Mouse (Mus musculus): ENCODE measurements around the gene Klhl24. TPM values are rescaled to one million over a fixed set of nuclear protein-coding genes. Genes with fewer than 3 reads are reported as not detected.
"Not testable (repeated sequence)": the region's sequence is repeated elsewhere in the genome, so short reads cannot be mapped to it uniquely, and the experiment has no call there.

Gene Klhl24
- polyA plus RNA-seq, 1 experiment: 25.1 TPM

GRCm38 (mm10) chr16:20098375-20098727, 1.0 kb downstream of the Klhl24 start:
- Histone ChIP-seq H3K36me3 (ENCODE audit: control insufficient read depth, insufficient read depth, low read length) (peaks cover 3% of the 10 kb centered on the region), H3K4me1 (replicated peaks; ENCODE audit: control insufficient read depth, insufficient read depth, low read length) (no peaks in the 10 kb centered on the region), H3K27me3 (ENCODE audit: control insufficient read depth, insufficient read depth, low read length) (no peaks in the 10 kb centered on the region), H3K27ac (ENCODE audit: control insufficient read depth, insufficient read depth, low read length) (no peak overlapping the region), H3K4me3 (ENCODE audit: control insufficient read depth, insufficient read depth, low read length) (peak overlapping the region; percentile 79)
- DNase-seq: no peak
- 0% methylated on average over 4 of the region's 4 CpGs for WGBS
- TF ChIP-seq CTCF (IDR thresholded peaks at IDR 0.05; ENCODE audit: borderline replicate concordance, control insufficient read depth, extremely low read depth, insufficient read depth, low read length, poor library complexity) (no peak), POLR2A (IDR thresholded peaks at IDR 0.05; ENCODE audit: control insufficient read depth, extremely low read depth, insufficient read depth, low read length, poor library complexity) (no peak)

- Histone ChIP-seq H3K4me1 (replicated peaks; ENCODE audit: control insufficient read depth, insufficient read depth, low read length) (no peaks in the 10 kb centered on the region), H3K27ac (ENCODE audit: control insufficient read depth, insufficient read depth, low read length) (no peak overlapping the region), H3K4me3 (ENCODE audit: control insufficient read depth, insufficient read depth, low read length) (no peak overlapping the region), H3K27me3 (ENCODE audit: control insufficient read depth, insufficient read depth, low read length) (no peaks in the 10 kb centered on the region), H3K36me3 (ENCODE audit: control insufficient read depth, insufficient read depth, low read length) (peaks cover 7% of the 10 kb centered on the region)
- 82% methylated on average over 6 of the region's 6 CpGs for WGBS
- DNase-seq: peak; percentile 30
- no peak for TF ChIP-seq CTCF (IDR thresholded peaks at IDR 0.05; ENCODE audit: borderline replicate concordance, control insufficient read depth, extremely low read depth, insufficient read depth, low read length, poor library complexity)
Observed at GRCm38 (mm10) chr16:20098866-20099629, 1.7 kb downstream of the Klhl24 start.

GRCm38 (mm10) chr16:20106996-20107395, 9.7 kb downstream of the Klhl24 start:
- H3K27me3 ChIP-seq (ENCODE audit: control insufficient read depth, insufficient read depth, low read length): no peaks in the 10 kb centered on the region
- DNase-seq: no peak
- TF ChIP-seq POLR2A (IDR thresholded peaks at IDR 0.05; ENCODE audit: control insufficient read depth, extremely low read depth, insufficient read depth, low read length, poor library complexity): no peak
- TF ChIP-seq CTCF (IDR thresholded peaks at IDR 0.05; ENCODE audit: borderline replicate concordance, control insufficient read depth, extremely low read depth, insufficient read depth, low read length, poor library complexity): no peak
- no peak overlapping the region for H3K27ac ChIP-seq (ENCODE audit: control insufficient read depth, insufficient read depth, low read length)
- 96% methylated on average over 8 of the region's 8 CpGs for WGBS
- no peak overlapping the region for H3K4me3 ChIP-seq (ENCODE audit: control insufficient read depth, insufficient read depth, low read length)
- H3K36me3 ChIP-seq (ENCODE audit: control insufficient read depth, insufficient read depth, low read length): peaks cover 44% of the 10 kb centered on the region
- H3K4me1 ChIP-seq (replicated peaks; ENCODE audit: control insufficient read depth, insufficient read depth, low read length): no peaks in the 10 kb centered on the region

GRCm38 (mm10) chr16:20108961-20109360, 11.6 kb downstream of the Klhl24 start:
- 98% methylated on average over 6 of the region's 6 CpGs for whole genome bisulfite sequencing
- no peak for DNase-seq
- Histone ChIP-seq H3K36me3 (ENCODE audit: control insufficient read depth, insufficient read depth, low read length) (peaks cover 46% of the 10 kb centered on the region), H3K27ac (ENCODE audit: control insufficient read depth, insufficient read depth, low read length) (no peak overlapping the region), H3K4me1 (replicated peaks; ENCODE audit: control insufficient read depth, insufficient read depth, low read length) (no peaks in the 10 kb centered on the region), H3K27me3 (ENCODE audit: control insufficient read depth, insufficient read depth, low read length) (no peaks in the 10 kb centered on the region), H3K4me3 (ENCODE audit: control insufficient read depth, insufficient read depth, low read length) (no peak overlapping the region)
- TF ChIP-seq CTCF (IDR thresholded peaks at IDR 0.05; ENCODE audit: borderline replicate concordance, control insufficient read depth, extremely low read depth, insufficient read depth, low read length, poor library complexity) (no peak), POLR2A (IDR thresholded peaks at IDR 0.05; ENCODE audit: control insufficient read depth, extremely low read depth, insufficient read depth, low read length, poor library complexity) (no peak)

GRCm38 (mm10) chr16:20112649-20113048, 15.3 kb downstream of the Klhl24 start:
- WGBS: 93% methylated on average over 2 of the region's 2 CpGs
- DNase-seq: no peak
- Histone ChIP-seq H3K36me3 (ENCODE audit: control insufficient read depth, insufficient read depth, low read length) (peaks cover 58% of the 10 kb centered on the region), H3K27ac (ENCODE audit: control insufficient read depth, insufficient read depth, low read length) (no peak overlapping the region), H3K4me3 (ENCODE audit: control insufficient read depth, insufficient read depth, low read length) (no peak overlapping the region), H3K4me1 (replicated peaks; ENCODE audit: control insufficient read depth, insufficient read depth, low read length) (no peaks in the 10 kb centered on the region), H3K27me3 (ENCODE audit: control insufficient read depth, insufficient read depth, low read length) (no peaks in the 10 kb centered on the region)
- TF ChIP-seq CTCF (IDR thresholded peaks at IDR 0.05; ENCODE audit: borderline replicate concordance, control insufficient read depth, extremely low read depth, insufficient read depth, low read length, poor library complexity) (no peak), POLR2A (IDR thresholded peaks at IDR 0.05; ENCODE audit: control insufficient read depth, extremely low read depth, insufficient read depth, low read length, poor library complexity) (no peak)

GRCm38 (mm10) chr16:20116069-20116468, 18.7 kb downstream of the Klhl24 start:
- H3K36me3 ChIP-seq (ENCODE audit: control insufficient read depth, insufficient read depth, low read length): peaks cover 63% of the 10 kb centered on the region
- no peak overlapping the region for H3K27ac ChIP-seq (ENCODE audit: control insufficient read depth, insufficient read depth, low read length)
- DNase-seq: no peak
- no peaks in the 10 kb centered on the region for H3K27me3 ChIP-seq (ENCODE audit: control insufficient read depth, insufficient read depth, low read length)
- TF ChIP-seq POLR2A (IDR thresholded peaks at IDR 0.05; ENCODE audit: control insufficient read depth, extremely low read depth, insufficient read depth, low read length, poor library complexity) (no peak), CTCF (IDR thresholded peaks at IDR 0.05; ENCODE audit: borderline replicate concordance, control insufficient read depth, extremely low read depth, insufficient read depth, low read length, poor library complexity) (no peak)
- WGBS: 91% methylated on average over 4 of the region's 4 CpGs
- no peaks in the 10 kb centered on the region for H3K4me1 ChIP-seq (replicated peaks; ENCODE audit: control insufficient read depth, insufficient read depth, low read length)
- H3K4me3 ChIP-seq (ENCODE audit: control insufficient read depth, insufficient read depth, low read length): no peak overlapping the region

- peak overlapping the region; percentile 66 for H3K27ac ChIP-seq (ENCODE audit: control insufficient read depth, insufficient read depth, low read length)
- not testable (repeated sequence) for H3K4me1 ChIP-seq (replicated peaks; ENCODE audit: control insufficient read depth, insufficient read depth, low read length); DNase-seq; H3K27me3 ChIP-seq (ENCODE audit: control insufficient read depth, insufficient read depth, low read length); H3K4me3 ChIP-seq (ENCODE audit: control insufficient read depth, insufficient read depth, low read length)
- 47% methylated on average over 10 of the region's 10 CpGs for WGBS
- peaks cover 30% of the 10 kb centered on the region for H3K36me3 ChIP-seq (ENCODE audit: control insufficient read depth, insufficient read depth, low read length)
Observed at GRCm38 (mm10) chr16:20126319-20126883, 29.1 kb downstream of the Klhl24 start.

All from thymus, adult 2 months (tissue).